Mouse (Mus musculus) bone marrow macrophage, adult 2 months (primary cell): ENCODE results near the gene Ebf1.

Experiments used
- CTCF ChIP-seq: IDR thresholded peaks from 2 replicates; pipeline ENCODE4 v1.5.1; 2012; ENCODE audit warnings: low read depth, mild to moderate bottlenecking, low read length, moderate library complexity
- POLR2A ChIP-seq: IDR thresholded peaks from 2 replicates; pipeline ENCODE4 v1.6.1; 2012; ENCODE audit warnings: mild to moderate bottlenecking, low read depth, low read length, borderline replicate concordance

- TF ChIP-seq POLR2A (no peak), CTCF (no peak)
Measured at GRCm38 (mm10) chr11:44854496-44854895, 237.4 kb downstream of the Ebf1 start.
